Mouse (Mus musculus): ENCODE results near the gene Adam19.

GRCm38 (mm10) chr11:46020246-46020645 is 35.5 kb upstream of the Adam19 start:
- TF ChIP-seq CTCF (IDR thresholded peaks at IDR 0.05; ENCODE audit: control insufficient read depth, insufficient read depth, insufficient replicate concordance, low read depth, low read length), result no peak
- TF ChIP-seq POLR2A (IDR thresholded peaks at IDR 0.05; ENCODE audit: control insufficient read depth, low read depth, low read length), result no peak
